Mouse (Mus musculus): ENCODE results near the gene Chd4. TPM values are rescaled to one million over a fixed set of nuclear protein-coding genes. Genes with fewer than 3 reads are reported as not detected.

Chd4 gene
- polyA plus RNA-seq, 1 experiment from 2014 or later: 59.4 TPM

- 2% methylated on average over 16 of the region's 16 CpGs for WGBS
- H3K27ac ChIP-seq (ENCODE audit: low read length): peak within 1 kb of the TSS; percentile 78
- peak within 1 kb of the TSS; percentile 79 for H3K9ac ChIP-seq (ENCODE audit: low read length)
- peak within 1 kb of the TSS; percentile 84 for H3K4me2 ChIP-seq (ENCODE audit: low read depth, low read length)
- peaks cover 24% of the 10 kb centered on the region for H3K36me3 ChIP-seq (ENCODE audit: control insufficient read depth, insufficient read depth, low read length)
- ATAC-seq (ENCODE audit: low read depth): peak; percentile 93
- no peaks in the 10 kb centered on the region for H3K9me3 ChIP-seq (ENCODE audit: control insufficient read depth, low read length)
- peaks cover 31% of the 10 kb centered on the region for H3K4me1 ChIP-seq (replicated peaks; ENCODE audit: control insufficient read depth, insufficient read depth, low read length)
- H3K4me3 ChIP-seq (ENCODE audit: low read length): peak within 1 kb of the TSS; percentile 69
- no peaks in the 10 kb centered on the region for H3K27me3 ChIP-seq (ENCODE audit: control insufficient read depth, insufficient read depth, low read depth, low read length)
Measured at GRCm38 (mm10) chr6:125145001-125145400, 49.2 kb downstream of the Chd4 start, which contains the start of gene Iffo1. TSS of gene Iffo1 (plus strand) at chr6:125145241.

- WGBS: 7% methylated on average over 28 of the region's 35 CpGs
- Histone ChIP-seq H3K27me3 (ENCODE audit: control insufficient read depth, insufficient read depth, low read depth, low read length) (no peaks in the 10 kb centered on the region), H3K4me2 (ENCODE audit: low read depth, low read length) (peak overlapping the region; percentile 84), H3K9me3 (ENCODE audit: control insufficient read depth, low read length) (no peaks in the 10 kb centered on the region), H3K27ac (ENCODE audit: low read length) (peak overlapping the region; percentile 78), H3K9ac (ENCODE audit: low read length) (peak overlapping the region; percentile 79), H3K4me3 (ENCODE audit: low read length) (peak overlapping the region; percentile 69), H3K4me1 (replicated peaks; ENCODE audit: control insufficient read depth, insufficient read depth, low read length) (peaks cover 31% of the 10 kb centered on the region), H3K36me3 (ENCODE audit: control insufficient read depth, insufficient read depth, low read length) (peaks cover 22% of the 10 kb centered on the region)
- peak; percentile 69 for ATAC-seq (ENCODE audit: low read depth)
Measured at GRCm38 (mm10) chr6:125145479-125145951, 49.7 kb downstream of the Chd4 start.

- peak overlapping the region; percentile 79; the same call in 1 of the 2 replicates for H3K9ac ChIP-seq (ENCODE audit: low read length)
- peak overlapping the region; percentile 84 for H3K4me2 ChIP-seq (ENCODE audit: low read depth, low read length)
- no peak overlapping the region for H3K27ac ChIP-seq (ENCODE audit: low read length)
- no peaks in the 10 kb centered on the region for H3K9me3 ChIP-seq (ENCODE audit: control insufficient read depth, low read length)
- peaks cover 15% of the 10 kb centered on the region for H3K36me3 ChIP-seq (ENCODE audit: control insufficient read depth, insufficient read depth, low read length)
- ATAC-seq (ENCODE audit: low read depth): no peak
- H3K4me1 ChIP-seq (replicated peaks; ENCODE audit: control insufficient read depth, insufficient read depth, low read length): peaks cover 31% of the 10 kb centered on the region
- WGBS: 49% methylated on average over 7 of the region's 7 CpGs
- no peaks in the 10 kb centered on the region for H3K27me3 ChIP-seq (ENCODE audit: control insufficient read depth, insufficient read depth, low read depth, low read length)
- H3K4me3 ChIP-seq (ENCODE audit: low read length): peak overlapping the region; percentile 69
Measured at GRCm38 (mm10) chr6:125146148-125146547, 50.4 kb downstream of the Chd4 start.

- Histone ChIP-seq H3K9ac (ENCODE audit: low read length) (no peak overlapping the region; the same call in 1 of the 2 replicates), H3K4me1 (replicated peaks; ENCODE audit: control insufficient read depth, insufficient read depth, low read length) (peaks cover 31% of the 10 kb centered on the region), H3K9me3 (ENCODE audit: control insufficient read depth, low read length) (no peaks in the 10 kb centered on the region), H3K36me3 (ENCODE audit: control insufficient read depth, insufficient read depth, low read length) (peaks cover 9% of the 10 kb centered on the region), H3K4me3 (ENCODE audit: low read length) (no peak overlapping the region), H3K27ac (ENCODE audit: low read length) (no peak overlapping the region), H3K27me3 (ENCODE audit: control insufficient read depth, insufficient read depth, low read depth, low read length) (no peaks in the 10 kb centered on the region), H3K4me2 (ENCODE audit: low read depth, low read length) (no peak overlapping the region)
- ATAC-seq (ENCODE audit: low read depth): no peak
- 81% methylated on average over 4 of the region's 4 CpGs for WGBS
Measured at GRCm38 (mm10) chr6:125146797-125147196, 51.0 kb downstream of the Chd4 start.

- no peak for ATAC-seq (ENCODE audit: low read depth)
- H3K4me1 ChIP-seq (replicated peaks; ENCODE audit: control insufficient read depth, insufficient read depth, low read length): peaks cover 31% of the 10 kb centered on the region
- H3K27ac ChIP-seq (ENCODE audit: low read length): no peak overlapping the region
- no peak overlapping the region; the same call in 1 of the 2 replicates for H3K9ac ChIP-seq (ENCODE audit: low read length)
- no peak overlapping the region for H3K4me3 ChIP-seq (ENCODE audit: low read length)
- H3K27me3 ChIP-seq (ENCODE audit: control insufficient read depth, insufficient read depth, low read depth, low read length): no peaks in the 10 kb centered on the region
- no peak overlapping the region for H3K4me2 ChIP-seq (ENCODE audit: low read depth, low read length)
- peaks cover 5% of the 10 kb centered on the region; the same call in 1 of the 2 replicates for H3K36me3 ChIP-seq (ENCODE audit: control insufficient read depth, insufficient read depth, low read length)
- 58% methylated on average over 10 of the region's 10 CpGs for WGBS
- H3K9me3 ChIP-seq (ENCODE audit: control insufficient read depth, low read length): no peaks in the 10 kb centered on the region
Measured at GRCm38 (mm10) chr6:125147329-125147728, 51.5 kb downstream of the Chd4 start.

GRCm38 (mm10) chr6:125148251-125148925 is 52.6 kb downstream of the Chd4 start:
- ATAC-seq (ENCODE audit: low read depth): 0 out of 2 replicates have a peak, but pooled peaks have one; percentile 24
- no peak overlapping the region for H3K4me2 ChIP-seq (ENCODE audit: low read depth, low read length)
- WGBS: 54% methylated on average over 18 of the region's 18 CpGs
- no peaks in the 10 kb centered on the region for H3K27me3 ChIP-seq (ENCODE audit: control insufficient read depth, insufficient read depth, low read depth, low read length)
- no peaks in the 10 kb centered on the region for H3K9me3 ChIP-seq (ENCODE audit: control insufficient read depth, low read length)
- H3K27ac ChIP-seq (ENCODE audit: low read length): peak overlapping the region; percentile 65
- H3K36me3 ChIP-seq (ENCODE audit: control insufficient read depth, insufficient read depth, low read length): peaks cover 3% of the 10 kb centered on the region; the same call in 1 of the 2 replicates
- peaks cover 31% of the 10 kb centered on the region for H3K4me1 ChIP-seq (replicated peaks; ENCODE audit: control insufficient read depth, insufficient read depth, low read length)
- no peak overlapping the region for H3K4me3 ChIP-seq (ENCODE audit: low read length)
- H3K9ac ChIP-seq (ENCODE audit: low read length): 0 out of 2 replicates have a peak overlapping the region, but pooled peaks have one; percentile 0

GRCm38 (mm10) chr6:125148926-125149568 is 53.3 kb downstream of the Chd4 start:
- H3K4me2 ChIP-seq (ENCODE audit: low read depth, low read length): no peak overlapping the region
- H3K9me3 ChIP-seq (ENCODE audit: control insufficient read depth, low read length): no peaks in the 10 kb centered on the region
- 77% methylated on average over 16 of the region's 16 CpGs for WGBS
- H3K4me3 ChIP-seq (ENCODE audit: low read length): no peak overlapping the region
- peaks cover 31% of the 10 kb centered on the region for H3K4me1 ChIP-seq (replicated peaks; ENCODE audit: control insufficient read depth, insufficient read depth, low read length)
- H3K27ac ChIP-seq (ENCODE audit: low read length): peak overlapping the region; percentile 15
- peak overlapping the region; percentile 42; the same call in 1 of the 2 replicates for H3K9ac ChIP-seq (ENCODE audit: low read length)
- H3K36me3 ChIP-seq (ENCODE audit: control insufficient read depth, insufficient read depth, low read length): no peaks in the 10 kb centered on the region
- no peaks in the 10 kb centered on the region for H3K27me3 ChIP-seq (ENCODE audit: control insufficient read depth, insufficient read depth, low read depth, low read length)
- no peak for ATAC-seq (ENCODE audit: low read depth)

- Histone ChIP-seq H3K4me3 (ENCODE audit: low read length) (no peak overlapping the region), H3K4me1 (replicated peaks; ENCODE audit: control insufficient read depth, insufficient read depth, low read length) (peaks cover 31% of the 10 kb centered on the region), H3K4me2 (ENCODE audit: low read depth, low read length) (no peak overlapping the region), H3K36me3 (ENCODE audit: control insufficient read depth, insufficient read depth, low read length) (no peaks in the 10 kb centered on the region), H3K27me3 (ENCODE audit: control insufficient read depth, insufficient read depth, low read depth, low read length) (no peaks in the 10 kb centered on the region), H3K9me3 (ENCODE audit: control insufficient read depth, low read length) (no peaks in the 10 kb centered on the region), H3K9ac (ENCODE audit: low read length) (peak overlapping the region; percentile 42; the same call in 1 of the 2 replicates), H3K27ac (ENCODE audit: low read length) (peak overlapping the region; percentile 25)
- ATAC-seq (ENCODE audit: low read depth): no peak
- 72% methylated on average over 7 of the region's 7 CpGs for WGBS
Measured at GRCm38 (mm10) chr6:125149569-125149950, 53.8 kb downstream of the Chd4 start.

All from lung, embryonic 16.5 days (tissue).